Mouse (Mus musculus): ENCODE data around the gene Fto. TPM values are rescaled to one million over a fixed set of nuclear protein-coding genes. Genes with fewer than 3 reads are reported as not detected.

Gene Fto
- polyA plus RNA-seq, 1 experiment from 2014 or later = 113 TPM

GRCm38 (mm10) chr8:91372780-91373577, 59.7 kb downstream of the Fto start:
- 62% methylated on average over 9 of the region's 9 CpGs for WGBS
- peaks cover under 1% of the 10 kb centered on the region; the same call in 1 of the 2 replicates for H3K27me3 ChIP-seq (ENCODE audit: control insufficient read depth, insufficient read depth, low read length)
- H3K27ac ChIP-seq (ENCODE audit: low read depth, low read length) = no peak overlapping the region
- no peak for DNase-seq (ENCODE audit: low spot score)
- peaks cover 34% of the 10 kb centered on the region for H3K4me1 ChIP-seq (ENCODE audit: control insufficient read depth, insufficient read depth, low read length)
- no peaks in the 10 kb centered on the region for H3K36me3 ChIP-seq (ENCODE audit: control insufficient read depth, insufficient read depth, low read length)
- ATAC-seq (ENCODE audit: insufficient read depth, low FRiP score, low TSS enrichment) = no peak
- no peaks in the 10 kb centered on the region for H3K9me3 ChIP-seq (ENCODE audit: control insufficient read depth, low read length)
- no peak overlapping the region for H3K9ac ChIP-seq (ENCODE audit: low read length)
- H3K4me3 ChIP-seq (ENCODE audit: low read depth, low read length) = no peak overlapping the region
- H3K4me2 ChIP-seq (ENCODE audit: low read depth) = no peak overlapping the region

- no peak overlapping the region for H3K4me3 ChIP-seq (ENCODE audit: low read depth, low read length)
- H3K36me3 ChIP-seq (ENCODE audit: control insufficient read depth, insufficient read depth, low read length) = no peaks in the 10 kb centered on the region
- no peak overlapping the region for H3K27ac ChIP-seq (ENCODE audit: low read depth, low read length)
- no peaks in the 10 kb centered on the region for H3K9me3 ChIP-seq (ENCODE audit: control insufficient read depth, low read length)
- H3K4me1 ChIP-seq (ENCODE audit: control insufficient read depth, insufficient read depth, low read length) = peaks cover 34% of the 10 kb centered on the region
- 25% methylated on average over 20 of the region's 20 CpGs for WGBS
- ATAC-seq (ENCODE audit: insufficient read depth, low FRiP score, low TSS enrichment) (no peak), DNase-seq (ENCODE audit: low spot score) (peak; percentile 44)
- H3K9ac ChIP-seq (ENCODE audit: low read length) = no peak overlapping the region
- no peak overlapping the region for H3K4me2 ChIP-seq (ENCODE audit: low read depth)
- H3K27me3 ChIP-seq (ENCODE audit: control insufficient read depth, insufficient read depth, low read length) = peaks cover 2% of the 10 kb centered on the region; the same call in 1 of the 2 replicates
These were observed 62.0 kb downstream of the Fto start for GRCm38 (mm10) chr8:91375054-91375938.

DNA sequence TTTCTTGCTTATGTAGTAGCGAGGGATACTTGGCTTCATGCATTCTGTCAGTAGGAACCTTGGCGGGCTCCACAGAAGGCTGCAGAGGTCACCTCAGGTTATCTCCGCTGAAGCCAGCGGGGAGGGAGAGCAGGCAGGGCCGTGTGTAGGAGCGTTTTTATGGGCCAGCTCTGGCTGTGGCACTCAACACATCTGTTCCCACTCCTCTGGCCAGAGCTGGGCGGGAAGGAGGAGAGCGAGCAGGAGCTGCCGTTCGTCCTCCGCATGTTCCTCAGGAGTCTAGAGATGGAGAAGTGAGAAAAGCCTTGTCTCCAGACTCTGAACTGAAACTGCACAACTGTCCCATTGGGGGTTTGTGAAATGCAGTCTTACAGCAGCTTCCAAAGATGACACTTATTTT, 63.5 kb downstream of the Fto start:
- H3K9ac ChIP-seq (ENCODE audit: low read length) = no peak overlapping the region
- no peaks in the 10 kb centered on the region for H3K9me3 ChIP-seq (ENCODE audit: control insufficient read depth, low read length)
- no peak overlapping the region for H3K4me2 ChIP-seq (ENCODE audit: low read depth)
- 16% methylated on average over 11 of the region's 11 CpGs for WGBS
- peaks cover 37% of the 10 kb centered on the region for H3K4me1 ChIP-seq (ENCODE audit: control insufficient read depth, insufficient read depth, low read length)
- no peaks in the 10 kb centered on the region for H3K36me3 ChIP-seq (ENCODE audit: control insufficient read depth, insufficient read depth, low read length)
- ATAC-seq (ENCODE audit: insufficient read depth, low FRiP score, low TSS enrichment) = no peak
- DNase-seq (ENCODE audit: low spot score) = no peak
- no peak overlapping the region for H3K4me3 ChIP-seq (ENCODE audit: low read depth, low read length)
- H3K27me3 ChIP-seq (ENCODE audit: control insufficient read depth, insufficient read depth, low read length) = peaks cover 2% of the 10 kb centered on the region; the same call in 1 of the 2 replicates
- no peak overlapping the region for H3K27ac ChIP-seq (ENCODE audit: low read depth, low read length)

DNA sequence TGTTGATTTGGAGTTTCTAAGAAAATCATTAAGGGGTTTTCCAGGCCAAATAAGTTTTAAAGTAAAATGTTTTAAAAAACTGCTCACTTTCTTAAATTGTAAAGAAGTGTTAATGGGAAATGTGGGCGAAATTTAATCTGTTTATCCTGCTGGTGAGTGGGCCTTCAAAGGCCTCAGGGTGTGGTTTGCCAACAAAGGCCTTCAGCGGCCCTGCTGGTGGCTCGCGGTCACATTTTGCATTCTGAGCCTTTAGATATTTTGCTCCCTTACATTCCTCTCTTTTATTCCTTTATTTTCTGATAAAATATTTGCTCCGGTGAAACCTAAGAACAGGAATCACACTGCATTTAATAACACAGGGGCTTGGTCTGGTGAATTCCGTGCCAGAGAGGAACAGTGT, 64.0 kb downstream of the Fto start:
- 56% methylated on average over 6 of the region's 6 CpGs for WGBS
- DNase-seq (ENCODE audit: low spot score) (no peak), ATAC-seq (ENCODE audit: insufficient read depth, low FRiP score, low TSS enrichment) (no peak)
- H3K4me2 ChIP-seq (ENCODE audit: low read depth) = no peak overlapping the region
- peaks cover 38% of the 10 kb centered on the region for H3K4me1 ChIP-seq (ENCODE audit: control insufficient read depth, insufficient read depth, low read length)
- H3K27ac ChIP-seq (ENCODE audit: low read depth, low read length) = no peak overlapping the region
- no peaks in the 10 kb centered on the region for H3K36me3 ChIP-seq (ENCODE audit: control insufficient read depth, insufficient read depth, low read length)
- H3K9ac ChIP-seq (ENCODE audit: low read length) = no peak overlapping the region
- H3K4me3 ChIP-seq (ENCODE audit: low read depth, low read length) = no peak overlapping the region
- H3K9me3 ChIP-seq (ENCODE audit: control insufficient read depth, low read length) = no peaks in the 10 kb centered on the region
- peaks cover 2% of the 10 kb centered on the region; the same call in 1 of the 2 replicates for H3K27me3 ChIP-seq (ENCODE audit: control insufficient read depth, insufficient read depth, low read length)

- no peak overlapping the region for H3K4me2 ChIP-seq (ENCODE audit: low read depth)
- no peak overlapping the region for H3K4me3 ChIP-seq (ENCODE audit: low read depth, low read length)
- no peak overlapping the region for H3K9ac ChIP-seq (ENCODE audit: low read length)
- H3K4me1 ChIP-seq (ENCODE audit: control insufficient read depth, insufficient read depth, low read length) = peaks cover 31% of the 10 kb centered on the region
- WGBS = 64% methylated on average over 13 of the region's 13 CpGs
- no peaks in the 10 kb centered on the region for H3K36me3 ChIP-seq (ENCODE audit: control insufficient read depth, insufficient read depth, low read length)
- H3K27me3 ChIP-seq (ENCODE audit: control insufficient read depth, insufficient read depth, low read length) = peaks cover 2% of the 10 kb centered on the region; the same call in 1 of the 2 replicates
- no peak overlapping the region for H3K27ac ChIP-seq (ENCODE audit: low read depth, low read length)
- DNase-seq (ENCODE audit: low spot score) = peak; percentile 79
- no peaks in the 10 kb centered on the region for H3K9me3 ChIP-seq (ENCODE audit: control insufficient read depth, low read length)
- ATAC-seq (ENCODE audit: insufficient read depth, low FRiP score, low TSS enrichment) = 0 out of 2 replicates have a peak, but pooled peaks have one; percentile 23
These were observed 65.6 kb downstream of the Fto start for GRCm38 (mm10) chr8:91378846-91379499.

DNA sequence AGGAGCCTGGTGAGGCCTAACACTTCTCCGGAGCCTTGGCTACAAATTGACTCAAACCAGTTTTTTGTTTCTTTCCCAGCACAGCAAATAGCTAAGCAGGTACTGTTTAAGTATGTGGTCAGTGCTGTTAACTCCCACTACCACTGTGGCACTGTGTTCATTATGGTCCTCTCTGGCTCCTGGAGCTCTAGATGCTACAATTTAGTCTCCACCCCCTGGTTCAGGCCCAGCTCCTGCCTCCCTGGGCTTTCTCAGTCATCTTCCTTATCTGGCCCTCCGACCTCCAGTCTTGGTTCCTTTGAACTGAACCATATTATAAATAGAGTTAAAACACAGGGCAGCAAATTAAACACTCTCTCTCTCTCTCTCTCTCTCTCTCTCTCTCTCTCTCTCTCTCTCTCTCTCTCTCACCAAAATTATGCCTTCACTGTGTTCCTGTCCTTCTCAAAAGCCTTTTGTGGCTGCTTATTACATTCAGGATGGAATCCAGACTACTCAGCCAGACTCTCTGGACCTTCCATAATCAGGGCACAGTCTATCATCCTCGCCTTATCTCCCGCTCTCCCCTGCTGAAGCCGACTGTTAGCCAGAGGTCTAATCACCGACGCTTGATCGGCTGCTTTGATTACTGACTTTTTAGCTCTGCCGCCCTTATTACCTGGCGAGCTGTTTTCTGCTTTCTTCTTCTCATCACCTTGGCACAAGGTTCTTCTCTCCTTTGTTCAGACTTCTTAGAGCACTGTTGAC, 67.6 kb downstream of the Fto start:
- H3K9me3 ChIP-seq (ENCODE audit: control insufficient read depth, low read length) = no peaks in the 10 kb centered on the region
- WGBS = 22% methylated on average over 10 of the region's 10 CpGs
- peaks cover 25% of the 10 kb centered on the region for H3K4me1 ChIP-seq (ENCODE audit: control insufficient read depth, insufficient read depth, low read length)
- no peak overlapping the region for H3K4me2 ChIP-seq (ENCODE audit: low read depth)
- ATAC-seq (ENCODE audit: insufficient read depth, low FRiP score, low TSS enrichment) (no peak), DNase-seq (ENCODE audit: low spot score) (no peak)
- no peak overlapping the region for H3K9ac ChIP-seq (ENCODE audit: low read length)
- no peak overlapping the region for H3K27ac ChIP-seq (ENCODE audit: low read depth, low read length)
- H3K4me3 ChIP-seq (ENCODE audit: low read depth, low read length) = no peak overlapping the region
- H3K27me3 ChIP-seq (ENCODE audit: control insufficient read depth, insufficient read depth, low read length) = peaks cover 2% of the 10 kb centered on the region; the same call in 1 of the 2 replicates
- no peaks in the 10 kb centered on the region for H3K36me3 ChIP-seq (ENCODE audit: control insufficient read depth, insufficient read depth, low read length)

GRCm38 (mm10) chr8:91381543-91382106, 68.3 kb downstream of the Fto start:
- 11% methylated on average over 7 of the region's 7 CpGs for WGBS
- Histone ChIP-seq H3K9ac (ENCODE audit: low read length) (no peak overlapping the region), H3K4me2 (ENCODE audit: low read depth) (no peak overlapping the region), H3K27me3 (ENCODE audit: control insufficient read depth, insufficient read depth, low read length) (peaks cover 2% of the 10 kb centered on the region; the same call in 1 of the 2 replicates), H3K36me3 (ENCODE audit: control insufficient read depth, insufficient read depth, low read length) (no peaks in the 10 kb centered on the region), H3K4me3 (ENCODE audit: low read depth, low read length) (no peak overlapping the region), H3K4me1 (ENCODE audit: control insufficient read depth, insufficient read depth, low read length) (peaks cover 19% of the 10 kb centered on the region), H3K27ac (ENCODE audit: low read depth, low read length) (no peak overlapping the region), H3K9me3 (ENCODE audit: control insufficient read depth, low read length) (no peaks in the 10 kb centered on the region)
- no peak for ATAC-seq (ENCODE audit: insufficient read depth, low FRiP score, low TSS enrichment)
- no peak for DNase-seq (ENCODE audit: low spot score)

- peaks cover 15% of the 10 kb centered on the region for H3K4me1 ChIP-seq (ENCODE audit: control insufficient read depth, insufficient read depth, low read length)
- no peak for DNase-seq (ENCODE audit: low spot score)
- H3K27me3 ChIP-seq (ENCODE audit: control insufficient read depth, insufficient read depth, low read length) = no peaks in the 10 kb centered on the region
- no peak for ATAC-seq (ENCODE audit: insufficient read depth, low FRiP score, low TSS enrichment)
- H3K4me3 ChIP-seq (ENCODE audit: low read depth, low read length) = no peak overlapping the region
- no peak overlapping the region for H3K9ac ChIP-seq (ENCODE audit: low read length)
- H3K9me3 ChIP-seq (ENCODE audit: control insufficient read depth, low read length) = no peaks in the 10 kb centered on the region
- no peaks in the 10 kb centered on the region for H3K36me3 ChIP-seq (ENCODE audit: control insufficient read depth, insufficient read depth, low read length)
- no peak overlapping the region for H3K4me2 ChIP-seq (ENCODE audit: low read depth)
- no peak overlapping the region for H3K27ac ChIP-seq (ENCODE audit: low read depth, low read length)
- WGBS = 84% methylated on average over 3 of the region's 3 CpGs
These were observed 69.9 kb downstream of the Fto start for GRCm38 (mm10) chr8:91383210-91383609.

Measured in neural tube, embryonic 11.5 days (tissue).